28 mouse cellular contexts compared by ENCODE assay signal in the genomic region with DNA sequence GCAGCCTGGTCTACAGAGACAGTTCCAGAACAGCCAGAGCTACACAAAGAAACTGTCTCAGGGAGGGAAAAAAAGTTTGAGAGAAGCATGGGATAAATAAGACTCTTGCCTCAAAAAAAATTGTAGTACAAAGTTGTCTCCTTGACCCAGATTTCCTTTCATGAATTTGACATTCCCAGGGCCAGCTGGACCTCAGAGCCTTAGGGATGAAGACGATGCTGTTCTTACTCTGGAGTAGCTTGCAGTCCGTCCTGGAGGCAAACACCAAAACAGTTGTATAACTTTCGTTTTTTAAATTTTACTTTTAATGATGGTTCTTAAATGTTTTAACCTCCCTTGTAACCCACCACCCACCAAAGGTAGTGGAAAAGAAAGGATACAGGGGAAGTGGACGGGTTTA. TPM values are rescaled to one million over a fixed set of nuclear protein-coding genes. Genes with fewer than 3 reads are reported as not detected.
A peak's percentile ranks its signal among the peaks of the same experiment; 100 is the strongest.
DNase-seq lines count a peak whose midpoint lies in the region; ATAC-seq and TF ChIP-seq lines count a peak whose summit lies in the region.
"Had no signal": no experiment of that assay in that cellular context is flagged by ENCODE, and none has a peak within 500 bp of the region (broad histone marks: within the 10 kb centered on the region; RNA-seq: fewer than 3 reads in every experiment).

No protein-coding gene starts in this region.

- ATAC-seq in heart, embryonic 11.5 days (replicated peaks; ENCODE audit: insufficient number of reproducible peaks, low FRiP score, low TSS enrichment): no peak
- no peak for ATAC-seq in liver, embryonic 15.5 days (ENCODE audit: insufficient read depth)
- ATAC-seq in stomach, postnatal 0 days (ENCODE audit: low FRiP score, low TSS enrichment): no peak
- ATAC-seq: CD4-positive, CD25-positive, alpha-beta regulatory T cell, adult 4 months; midbrain, embryonic 15.5 days had no signal

- H3K4me2 ChIP-seq in heart, embryonic 11.5 days: 0 out of 2 replicates have a peak overlapping the region, but pooled peaks have one; percentile 17
- peak overlapping the region; percentile 86 for H3K4me2 ChIP-seq in liver, embryonic 15.5 days
- H3K4me2 ChIP-seq in stomach, postnatal 0 days (replicated peaks; ENCODE audit: low read depth): no peak overlapping the region

- TF ChIP-seq CTCF in MEL (IDR thresholded peaks at IDR 0.05 in 2 of 3, conservative IDR thresholded peaks at IDR 0.05 in 1 of 3; ENCODE audit: control insufficient read depth in 1 of 3, insufficient read depth in 1 of 3, low read depth in 2 of 3, low read length in 3 of 3, poor library complexity in 1 of 3, severe bottlenecking in 1 of 3): no peak
- TF ChIP-seq CTCF in stomach, postnatal 0 days (IDR thresholded peaks at IDR 0.05; ENCODE audit: low read depth): no peak

- peak; percentile 34 for DNase-seq in adrenal gland, adult 2 months
- DNase-seq in adrenal gland, postnatal 25 days: no peak
- DNase-seq in heart, adult 8-10 months (ENCODE audit: low spot score): no peak
- DNase-seq in MEL (ENCODE audit: low read depth, low spot score): no peak
- no peak for DNase-seq in natural killer cell, adult 2 months (ENCODE audit: low spot score in 2 of 2)
- DNase-seq in stomach, postnatal 0 days (ENCODE audit: low spot score): no peak
- DNase-seq: cerebellum, adult 11 months; cerebellum, postnatal 14 days; embryo, embryonic 11 days; kidney, adult 9 months; thymus, postnatal 36 days had no signal

- H3K9ac ChIP-seq in heart, embryonic 11.5 days (ENCODE audit: low read depth, low read length): no peak overlapping the region
- 0 out of 2 replicates have a peak overlapping the region, but pooled peaks have one; percentile 22 for H3K9ac ChIP-seq in MEL (ENCODE audit: control insufficient read depth, low read depth, low read length, poor library complexity, severe bottlenecking)
- no peak overlapping the region for H3K9ac ChIP-seq in liver, embryonic 15.5 days
- H3K9ac ChIP-seq in stomach, postnatal 0 days (ENCODE audit: low read length): no peak overlapping the region
- H3K9ac ChIP-seq: midbrain, embryonic 15.5 days had no signal

- 79% methylated on average over 4 of the region's 4 CpGs for WGBS in heart, embryonic 11.5 days (ENCODE audit: insufficient replicate concordance)
- 76% methylated on average over 4 of the region's 4 CpGs for WGBS in liver, embryonic 15.5 days (ENCODE audit: insufficient replicate concordance)
- WGBS in stomach, postnatal 0 days: 81% methylated on average over 4 of the region's 4 CpGs

- TF ChIP-seq RAD21 in MEL (IDR thresholded peaks at IDR 0.05; ENCODE audit: low read depth, low read length): no peak

- peak overlapping the region; percentile 82 for H3K27ac ChIP-seq in heart, embryonic 11.5 days (ENCODE audit: low read depth, low read length)
- H3K27ac ChIP-seq in MEL (ENCODE audit: control insufficient read depth, low read depth, low read length): no peak overlapping the region
- no peak overlapping the region for H3K27ac ChIP-seq in liver, embryonic 15.5 days (replicated peaks)
- no peak overlapping the region for H3K27ac ChIP-seq in stomach, postnatal 0 days (replicated peaks)
- H3K27ac ChIP-seq: midbrain, embryonic 15.5 days had no signal

- H3K4me3 ChIP-seq in heart, embryonic 11.5 days (ENCODE audit: low read depth, low read length): no peak overlapping the region
- H3K4me3 ChIP-seq in MEL (ENCODE audit: control insufficient read depth in 1 of 2, insufficient read depth in 1 of 2, low read depth in 2 of 2, low read length in 2 of 2): no peak overlapping the region
- peak overlapping the region; percentile 89 for H3K4me3 ChIP-seq in liver, embryonic 15.5 days (replicated peaks)
- H3K4me3 ChIP-seq in stomach, postnatal 0 days (ENCODE audit: low read depth, low read length): no peak overlapping the region
- H3K4me3 ChIP-seq: midbrain, embryonic 15.5 days had no signal

- peaks cover 12% of the 10 kb centered on the region for H3K4me1 ChIP-seq in heart, embryonic 11.5 days (ENCODE audit: control insufficient read depth, insufficient read depth, low read length)
- H3K4me1 ChIP-seq in MEL (ENCODE audit: control insufficient read depth in 1 of 2, insufficient read depth in 2 of 2, low read length in 2 of 2): peaks cover 3 to 23% of the 10 kb centered on the region in 2 experiments; a peak in 3 of 4 replicates
- H3K4me1 ChIP-seq in liver, embryonic 15.5 days (replicated peaks): peaks cover 38% of the 10 kb centered on the region
- H3K4me1 ChIP-seq in stomach, postnatal 0 days (replicated peaks; ENCODE audit: control insufficient read depth, insufficient read depth): no peaks in the 10 kb centered on the region

- TF ChIP-seq POLR2A in MEL (IDR thresholded peaks at IDR 0.05; ENCODE audit: control insufficient read depth in 1 of 2, insufficient read depth in 1 of 2, low read depth in 1 of 2, low read length in 2 of 2, poor library complexity in 1 of 2): no peak

- no peak for TF ChIP-seq EP300 in MEL (IDR thresholded peaks at IDR 0.05; ENCODE audit: low read depth in 1 of 2, low read length in 2 of 2)
- no peak for TF ChIP-seq EP300 in stomach, postnatal 0 days (optimal IDR thresholded peaks at IDR 0.05)

- peaks cover 28% of the 10 kb centered on the region for H3K79me2 ChIP-seq in MEL (ENCODE audit: control insufficient read depth, insufficient read depth, low read length, poor library complexity)

- no peaks in the 10 kb centered on the region for H3K27me3 ChIP-seq in heart, embryonic 11.5 days (ENCODE audit: control insufficient read depth, insufficient read depth, low read length)
- H3K27me3 ChIP-seq in MEL (ENCODE audit: control insufficient read depth in 1 of 2, insufficient read depth in 2 of 2, low read length in 2 of 2): no peaks in the 10 kb centered on the region
- no peaks in the 10 kb centered on the region for H3K27me3 ChIP-seq in liver, embryonic 15.5 days
- H3K27me3 ChIP-seq in stomach, postnatal 0 days (ENCODE audit: control insufficient read depth, insufficient read depth, low read length): no peaks in the 10 kb centered on the region
- H3K27me3 ChIP-seq: megakaryocyte, embryonic 14.5 days; midbrain, embryonic 15.5 days had no signal

- no peaks in the 10 kb centered on the region for H3K9me3 ChIP-seq in heart, embryonic 11.5 days (replicated peaks; ENCODE audit: control insufficient read depth, low read length)
- no peaks in the 10 kb centered on the region for H3K9me3 ChIP-seq in MEL (replicated peaks; ENCODE audit: insufficient read depth, low read length)
- H3K9me3 ChIP-seq in liver, embryonic 15.5 days (replicated peaks): no peaks in the 10 kb centered on the region
- no peaks in the 10 kb centered on the region for H3K9me3 ChIP-seq in stomach, postnatal 0 days (ENCODE audit: control insufficient read depth, low read length)
- H3K9me3 ChIP-seq: G1E; megakaryocyte, embryonic 14.5 days; midbrain, embryonic 15.5 days had no signal

- peaks cover 3% of the 10 kb centered on the region; the same call in 1 of the 2 replicates for H3K36me3 ChIP-seq in heart, embryonic 11.5 days (ENCODE audit: control insufficient read depth, insufficient read depth, low read length)
- peaks cover 0 to 27% of the 10 kb centered on the region in 2 experiments; a peak in 3 of 4 replicates for H3K36me3 ChIP-seq in MEL (ENCODE audit: control insufficient read depth in 1 of 2, insufficient read depth in 2 of 2, low read length in 2 of 2)
- peaks cover 24% of the 10 kb centered on the region for H3K36me3 ChIP-seq in liver, embryonic 15.5 days (replicated peaks)
- no peaks in the 10 kb centered on the region for H3K36me3 ChIP-seq in stomach, postnatal 0 days (ENCODE audit: control insufficient read depth, insufficient read depth, low read length)

RNA-seq across cellular contexts. Expression of a gene that starts 2.0 kb away (rescaled TPM):
- total RNA-seq in adrenal gland, adult 2 months (2021): 10 to 100 TPM; 44.3 to 60.0 TPM
- 25.5 and 30.6 TPM in 2 replicates for polyA plus RNA-seq in adrenal gland, adult 2 months (2012; rRNA removed)
- 71.6 and 76.2 TPM in 2 replicates for total RNA-seq in adrenal gland, postnatal 25 days (2021)
- polyA plus RNA-seq in heart, embryonic 11.5 days (2014; fragmentation: Nextera tagmentation; extraction: Ambion mirVana): 14.7 and 17.9 TPM in 2 replicates
- total RNA-seq in heart, adult 8-10 months (2022): 10 to 100 TPM; 17.6 to 31.3 (median 22.5) TPM
- 15.0 and 19.5 TPM in 2 replicates for total RNA-seq in MEL (2012; rRNA removed)
- 10 to 100 TPM in 1 of 2 experiments, not detected in 1; 28.8 TPM for polyA plus RNA-seq in MEL (2012; ENCODE audit: insufficient read depth in 1 of 2, insufficient read length in 2 of 2, low read depth in 1 of 2, low replicate concordance in 2 of 2, missing spikeins in 1 of 2)
- polyA plus RNA-seq in liver, embryonic 15.5 days (2015; fragmentation: Nextera tagmentation; extraction: Ambion mirVana): 6.9 and 7.9 TPM in 2 replicates
- polyA plus RNA-seq in stomach, postnatal 0 days (2015; fragmentation: Nextera tagmentation; extraction: Ambion mirVana): 5.0 and 6.4 TPM in 2 replicates

RNA-seq across cellular contexts. Expression of a gene that starts 7.0 kb away (rescaled TPM):
- 10 to 100 TPM; 24.3 to 27.0 TPM for total RNA-seq in adrenal gland, adult 2 months (2021)
- polyA plus RNA-seq in adrenal gland, adult 2 months (2012; rRNA removed): 0.84 and 1.3 TPM in 2 replicates
- 36.7 and 38.0 TPM in 2 replicates for total RNA-seq in adrenal gland, postnatal 25 days (2021)
- polyA plus RNA-seq in heart, embryonic 11.5 days (2014; fragmentation: Nextera tagmentation; extraction: Ambion mirVana): 18.3 and 18.7 TPM in 2 replicates
- 10 to 100 TPM; 15.6 to 21.3 (median 20.1) TPM for total RNA-seq in heart, adult 8-10 months (2022)
- total RNA-seq in MEL (2012; rRNA removed): 124 and 143 TPM in 2 replicates
- polyA plus RNA-seq in MEL (2012; ENCODE audit: insufficient read depth in 1 of 2, insufficient read length in 2 of 2, low read depth in 1 of 2, low replicate concordance in 2 of 2, missing spikeins in 1 of 2): 10 to 100 TPM in 1 of 2 experiments, not detected in 1; 32.5 TPM
- polyA plus RNA-seq in liver, embryonic 15.5 days (2015; fragmentation: Nextera tagmentation; extraction: Ambion mirVana): 11.5 and 13.1 TPM in 2 replicates
- 16.7 and 17.0 TPM in 2 replicates for polyA plus RNA-seq in stomach, postnatal 0 days (2015; fragmentation: Nextera tagmentation; extraction: Ambion mirVana)

RNA-seq across cellular contexts. Expression of a gene that starts 26.2 kb away (rescaled TPM):
- total RNA-seq in adrenal gland, adult 2 months (2021): not detected
- polyA plus RNA-seq in adrenal gland, adult 2 months (2012; rRNA removed): not detected in 2 replicates
- not detected in 2 replicates for total RNA-seq in adrenal gland, postnatal 25 days (2021)
- not detected in 2 replicates for polyA plus RNA-seq in heart, embryonic 11.5 days (2014; fragmentation: Nextera tagmentation; extraction: Ambion mirVana)
- total RNA-seq in heart, adult 8-10 months (2022): not detected
- total RNA-seq in MEL (2012; rRNA removed): not detected in 2 replicates
- polyA plus RNA-seq in MEL (2012; ENCODE audit: insufficient read depth in 1 of 2, insufficient read length in 2 of 2, low read depth in 1 of 2, low replicate concordance in 2 of 2, missing spikeins in 1 of 2): not detected
- polyA plus RNA-seq in liver, embryonic 15.5 days (2015; fragmentation: Nextera tagmentation; extraction: Ambion mirVana): not detected in 2 replicates
- not detected in 2 replicates for polyA plus RNA-seq in stomach, postnatal 0 days (2015; fragmentation: Nextera tagmentation; extraction: Ambion mirVana)
- total RNA-seq: adrenal gland, adult 18-20 months; G1E; gastrocnemius, postnatal 14 days; layer of hippocampus, postnatal 10 days; left cerebral cortex, postnatal 10 days had no signal
- polyA plus RNA-seq: brain, embryonic 14.5 days; CD4-positive, CD25-positive, alpha-beta regulatory T cell, adult 4 months; G1E; hindbrain, embryonic 11.5 days; intestine, embryonic 14.5 days; limb, embryonic 14.5 days; midbrain, embryonic 15.5 days; neural tube, embryonic 11.5 days; spleen, adult 2 months; stomach, embryonic 16.5 days had no signal

RNA-seq across cellular contexts. Expression of a gene that starts 45.3 kb away (rescaled TPM):
- 10 to 100 TPM; 29.4 to 41.2 TPM for total RNA-seq in adrenal gland, adult 2 months (2021)
- polyA plus RNA-seq in adrenal gland, adult 2 months (2012; rRNA removed): 46.5 and 82.7 TPM in 2 replicates
- total RNA-seq in adrenal gland, postnatal 25 days (2021): 35.6 and 60.4 TPM in 2 replicates
- 0.56 and 0.64 TPM in 2 replicates for polyA plus RNA-seq in heart, embryonic 11.5 days (2014; fragmentation: Nextera tagmentation; extraction: Ambion mirVana)
- total RNA-seq in heart, adult 8-10 months (2022): under 1 TPM in 3 of 4 experiments, not detected in 1; 0.16 to 0.29 (median 0.28) TPM
- total RNA-seq in MEL (2012; rRNA removed): not detected in 2 replicates
- polyA plus RNA-seq in MEL (2012; ENCODE audit: insufficient read depth in 1 of 2, insufficient read length in 2 of 2, low read depth in 1 of 2, low replicate concordance in 2 of 2, missing spikeins in 1 of 2): not detected
- polyA plus RNA-seq in liver, embryonic 15.5 days (2015; fragmentation: Nextera tagmentation; extraction: Ambion mirVana): 5.8 and 6.8 TPM in 2 replicates
- 1.4 and 1.6 TPM in 2 replicates for polyA plus RNA-seq in stomach, postnatal 0 days (2015; fragmentation: Nextera tagmentation; extraction: Ambion mirVana)
- polyA plus RNA-seq: CD4-positive, CD25-positive, alpha-beta regulatory T cell, adult 4 months; G1E had no signal
